Mouse (Mus musculus) kidney, postnatal 0 days (tissue): ENCODE data around the gene Pdia3. TPM values are rescaled to one million over a fixed set of nuclear protein-coding genes. Genes with fewer than 3 reads are reported as not detected.

Experiments used
- ATAC-seq: fragments of 200-750 bp; cut with Nextera tagmentation; replicated peaks from 2 replicates; pipeline ENCODE4 v1.8.0; 2017; ENCODE audit warnings: low read depth, moderate number of reproducible peaks, moderate TSS enrichment, moderate library complexity; ENCODE audit not compliant: low FRiP score
- DNase-seq: peaks from one replicate; pipeline ENCODE4 v3.0.0-alpha.2; 2016; ENCODE audit warnings: low spot score
- H3K27ac ChIP-seq: fragments of 300-500 bp; sonication (generic); 2 replicates; pipeline ENCODE4 v1.5.1; 2014; ENCODE audit warnings: mild to moderate bottlenecking
- H3K27me3 ChIP-seq: fragments of 300-500 bp; sonication (generic); 2 replicates; pipeline ENCODE4 v1.6.1; 2014; ENCODE audit warnings: low read length, mixed read lengths; ENCODE audit not compliant: insufficient read depth
- H3K36me3 ChIP-seq: fragments of 300-500 bp; sonication (generic); 2 replicates; pipeline ENCODE4 v1.6.1; 2014; ENCODE audit warnings: low read length, mixed read lengths; ENCODE audit not compliant: insufficient read depth
- H3K4me1 ChIP-seq: fragments of 300-500 bp; sonication (generic); replicated peaks from 2 replicates; pipeline ENCODE4 v1.6.1; 2014; ENCODE audit warnings: antibody characterized with exemption, low read length, mixed read lengths; ENCODE audit not compliant: insufficient read depth
- H3K4me2 ChIP-seq: fragments of 300-500 bp; sonication (generic); 2 replicates; pipeline ENCODE4 v1.6.1; 2014; ENCODE audit warnings: mild to moderate bottlenecking, low read length, moderate library complexity, mixed read lengths
- H3K4me3 ChIP-seq: fragments of 300-500 bp; sonication (generic); replicated peaks from 2 replicates; pipeline ENCODE4 v1.5.1; 2014; ENCODE audit warnings: low read depth, low read length
- H3K9ac ChIP-seq: fragments of 300-500 bp; sonication (generic); 2 replicates; pipeline ENCODE4 v1.6.1; 2014; ENCODE audit warnings: low read depth, low read length
- H3K9me3 ChIP-seq: fragments of 300-500 bp; sonication (generic); replicated peaks from 2 replicates; pipeline ENCODE4 v1.6.1; 2016; ENCODE audit warnings: low read length, inconsistent platforms, mixed read lengths
- CTCF ChIP-seq: IDR thresholded peaks from 2 replicates; pipeline ENCODE4 v1.5.1; 2016; ENCODE audit warnings: antibody characterized with exemption, low read depth, mild to moderate bottlenecking, moderate library complexity
- WGBS: fragments of 180-500 bp; shearing (Covaris S2); extraction: QIAGEN DNeasy Blood & Tissue Kit; methylation state at CpG from one replicate; pipeline ENCODE4 v1.1.7; 2014; 5-methylcytosine and 5-hydroxymethylcytosine counted together
- polyA plus RNA-seq: library from polyadenylated mRNA; unstranded; fragments of >200 nt; fragmentation: Nextera tagmentation; extraction: Ambion mirVana; gene quantifications from 2 replicates; pipeline ENCODE4 v1.2.1, GENCODE M21; 2015

Gene Pdia3
- polyA plus RNA-seq, 1 experiment from 2014 or later, result 506 TPM

DNA sequence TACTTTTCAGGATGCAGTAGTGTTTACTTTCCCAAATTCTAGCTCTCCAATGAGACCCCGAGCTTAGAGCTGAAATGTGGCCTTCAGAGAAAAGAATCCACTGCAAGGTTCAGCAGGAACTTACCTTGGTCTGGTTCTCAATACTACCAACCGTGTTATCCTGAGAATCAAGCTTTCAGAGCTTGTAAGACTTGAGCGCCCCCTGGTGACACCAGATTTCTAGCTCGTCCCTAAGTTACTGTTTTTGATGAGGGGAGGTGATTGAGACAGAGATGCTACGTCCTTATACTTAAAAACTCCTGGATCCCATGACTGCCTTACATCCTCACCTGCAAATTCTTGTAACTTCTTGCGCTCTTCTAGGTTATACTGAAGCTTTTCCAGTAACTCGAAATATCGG, 17.0 kb upstream of the Pdia3 start:
- H3K9ac ChIP-seq, result no peak overlapping the region
- no peaks in the 10 kb centered on the region for H3K9me3 ChIP-seq
- DNase-seq, result peak; percentile 89
- H3K27me3 ChIP-seq, result no peaks in the 10 kb centered on the region
- 13% methylated on average over 8 of the region's 8 CpGs for WGBS
- no peaks in the 10 kb centered on the region for H3K36me3 ChIP-seq
- ATAC-seq, result no peak
- peak; percentile 89 for TF ChIP-seq CTCF
- no peak overlapping the region for H3K4me2 ChIP-seq
- H3K27ac ChIP-seq, result no peak overlapping the region
- no peaks in the 10 kb centered on the region for H3K4me1 ChIP-seq
- H3K4me3 ChIP-seq, result no peak overlapping the region

DNA sequence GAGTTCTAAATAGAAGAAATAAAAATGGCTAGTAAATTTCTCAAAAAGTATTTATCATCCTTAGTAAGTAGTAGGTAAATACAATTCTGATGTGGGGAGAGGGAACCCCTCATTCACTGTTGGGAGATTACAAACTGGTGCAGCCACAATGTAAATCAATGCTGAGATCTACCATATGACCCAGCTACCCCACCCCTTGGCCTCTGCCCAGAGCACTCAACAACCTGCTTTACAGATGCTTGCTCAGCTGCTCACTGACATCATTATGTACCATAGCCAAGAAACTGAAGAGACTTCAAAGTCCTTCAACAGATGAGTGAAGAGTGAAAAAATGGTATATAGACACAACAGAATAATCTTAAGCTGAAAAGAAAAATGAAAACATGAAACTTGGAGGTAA, 10.3 kb upstream of the Pdia3 start:
- Histone ChIP-seq H3K27ac (no peak overlapping the region), H3K4me1 (no peaks in the 10 kb centered on the region), H3K4me2 (no peak overlapping the region), H3K27me3 (no peaks in the 10 kb centered on the region), H3K36me3 (no peaks in the 10 kb centered on the region), H3K4me3 (no peak overlapping the region), H3K9ac (no peak overlapping the region), H3K9me3 (no peaks in the 10 kb centered on the region)
- TF ChIP-seq CTCF, result no peak
- no peak for ATAC-seq
- DNase-seq, result no peak

- WGBS, result 40% methylated on average over 4 of the region's 4 CpGs
- no peaks in the 10 kb centered on the region for H3K4me1 ChIP-seq
- ATAC-seq (no peak), DNase-seq (peak; percentile 46)
- H3K4me2 ChIP-seq, result no peak overlapping the region
- H3K9me3 ChIP-seq, result no peaks in the 10 kb centered on the region
- no peaks in the 10 kb centered on the region for H3K36me3 ChIP-seq
- TF ChIP-seq CTCF, result peak; percentile 59
- H3K27me3 ChIP-seq, result no peaks in the 10 kb centered on the region
- no peak overlapping the region for H3K4me3 ChIP-seq
- H3K9ac ChIP-seq, result no peak overlapping the region
- no peak overlapping the region for H3K27ac ChIP-seq
Observed at GRCm38 (mm10) chr2:121408160-121408559, 5.4 kb upstream of the Pdia3 start.

GRCm38 (mm10) chr2:121412843-121413386, 660 bp upstream of the Pdia3 start:
- DNase-seq, result no peak
- Histone ChIP-seq H3K36me3 (0 out of 2 replicates have a peak, but pooled peaks cover 4% of the 10 kb centered on the region), H3K27ac (peak overlapping the region; percentile 99), H3K4me2 (peak overlapping the region; percentile 67), H3K27me3 (no peaks in the 10 kb centered on the region), H3K4me1 (peaks cover 15% of the 10 kb centered on the region; the same call in 1 of the 2 replicates), H3K4me3 (peak overlapping the region; percentile 97), H3K9ac (peak overlapping the region; percentile 99), H3K9me3 (no peaks in the 10 kb centered on the region)
- no peak for TF ChIP-seq CTCF
- WGBS, result 18% methylated on average over 4 of the region's 4 CpGs
- ATAC-seq, result no peak; the same call in 1 of the 2 replicates

DNA sequence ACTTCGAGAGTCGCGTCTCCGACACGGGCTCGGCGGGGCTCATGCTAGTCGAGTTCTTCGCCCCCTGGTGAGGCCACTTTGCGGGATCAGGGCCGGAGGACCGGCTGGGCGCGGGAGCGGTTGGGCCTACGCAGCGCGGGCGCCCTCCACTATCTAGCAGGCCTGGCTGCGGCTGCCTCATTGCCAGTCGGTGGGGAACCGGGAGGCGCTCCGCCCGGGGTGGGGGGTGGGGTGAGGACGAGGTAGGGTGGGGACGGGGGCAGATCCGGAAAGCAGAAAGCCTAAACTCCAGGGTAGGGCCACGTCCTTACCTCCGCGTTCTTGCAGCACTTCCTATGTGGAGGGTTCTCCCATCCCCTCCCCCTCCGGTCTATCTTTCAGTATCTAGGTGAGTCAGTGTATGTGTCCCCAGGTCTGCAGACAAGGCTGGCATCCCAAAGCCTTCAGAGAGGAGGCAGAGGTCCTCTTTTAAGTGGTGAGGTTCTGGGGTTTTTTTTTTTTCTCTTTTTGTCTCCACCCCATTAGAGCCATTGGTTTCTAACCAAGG, 637 bp downstream of the Pdia3 start:
- Histone ChIP-seq H3K9me3 (no peaks in the 10 kb centered on the region), H3K36me3 (peaks cover 13% of the 10 kb centered on the region; the same call in 1 of the 2 replicates), H3K4me3 (peak overlapping the region; percentile 97), H3K27ac (peak overlapping the region; percentile 99), H3K4me1 (peaks cover 15% of the 10 kb centered on the region; the same call in 1 of the 2 replicates), H3K27me3 (no peaks in the 10 kb centered on the region), H3K9ac (peak overlapping the region; percentile 99), H3K4me2 (peak overlapping the region; percentile 67)
- WGBS, result under 1% methylated on average over 32 of the region's 32 CpGs
- ATAC-seq (peak; percentile 41), DNase-seq (peak; percentile 47)
- no peak for TF ChIP-seq CTCF

DNA sequence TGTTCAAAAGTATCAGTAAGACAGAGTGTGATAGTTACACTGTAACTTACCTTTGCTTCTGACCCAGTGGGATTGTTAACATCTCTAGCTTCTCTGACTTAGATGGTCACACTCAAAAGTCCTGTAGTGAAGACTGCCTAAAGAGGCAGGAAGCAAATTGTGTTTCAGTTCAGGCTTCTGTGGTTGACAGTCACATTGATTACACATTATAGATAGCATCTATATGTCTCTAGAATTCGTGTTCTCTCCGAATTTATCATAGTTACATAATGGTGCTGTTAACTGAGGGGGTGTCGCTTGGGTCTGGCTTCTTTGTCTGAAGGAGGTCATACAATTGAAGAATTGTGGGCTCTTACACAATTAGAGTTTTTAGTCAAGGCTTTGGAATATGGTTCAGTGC, 1.5 kb downstream of the Pdia3 start:
- H3K4me3 ChIP-seq, result peak overlapping the region; percentile 97
- peak overlapping the region; percentile 67 for H3K4me2 ChIP-seq
- ATAC-seq, result no peak
- peak overlapping the region; percentile 99; the same call in 1 of the 2 replicates for H3K9ac ChIP-seq
- H3K27ac ChIP-seq, result no peak overlapping the region
- TF ChIP-seq CTCF, result no peak
- peaks cover 17% of the 10 kb centered on the region; the same call in 1 of the 2 replicates for H3K36me3 ChIP-seq
- H3K27me3 ChIP-seq, result no peaks in the 10 kb centered on the region
- H3K9me3 ChIP-seq, result no peaks in the 10 kb centered on the region
- WGBS, result 39% methylated on average over 3 of the region's 3 CpGs
- no peak for DNase-seq
- H3K4me1 ChIP-seq, result peaks cover 15% of the 10 kb centered on the region; the same call in 1 of the 2 replicates

DNA sequence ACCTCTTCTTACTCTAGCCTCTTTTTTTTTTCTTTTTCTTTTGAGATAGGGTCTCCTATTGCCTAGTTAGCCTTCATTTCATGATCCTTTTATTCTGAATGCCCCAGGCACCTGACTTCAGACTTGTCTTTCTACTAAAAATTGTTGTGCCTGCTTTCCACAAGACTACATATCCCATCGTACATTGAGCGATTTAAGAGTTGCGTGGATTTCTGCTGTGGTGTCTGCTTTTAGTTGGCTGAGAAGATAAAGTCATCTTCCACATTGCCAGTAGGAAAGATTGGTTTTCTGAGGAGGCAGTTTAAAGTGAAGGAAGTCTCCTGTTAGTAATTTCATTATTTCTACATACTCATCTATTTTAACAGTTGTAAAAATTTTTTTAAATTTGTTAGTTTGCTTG, 2.0 kb downstream of the Pdia3 start:
- no peak for DNase-seq
- 66% methylated on average over 3 of the region's 3 CpGs for WGBS
- H3K9me3 ChIP-seq, result no peaks in the 10 kb centered on the region
- TF ChIP-seq CTCF, result no peak
- no peak overlapping the region for H3K27ac ChIP-seq
- H3K9ac ChIP-seq, result no peak overlapping the region
- no peak for ATAC-seq
- H3K4me2 ChIP-seq, result peak overlapping the region; percentile 67
- H3K4me1 ChIP-seq, result peaks cover 15% of the 10 kb centered on the region; the same call in 1 of the 2 replicates
- no peaks in the 10 kb centered on the region for H3K27me3 ChIP-seq
- peaks cover 17% of the 10 kb centered on the region; the same call in 1 of the 2 replicates for H3K36me3 ChIP-seq
- 0 out of 2 replicates have a peak overlapping the region, but pooled peaks have one; percentile 11 for H3K4me3 ChIP-seq
